Mouse (Mus musculus): ENCODE data around the gene Ube3c.

Ube3c gene

DNA sequence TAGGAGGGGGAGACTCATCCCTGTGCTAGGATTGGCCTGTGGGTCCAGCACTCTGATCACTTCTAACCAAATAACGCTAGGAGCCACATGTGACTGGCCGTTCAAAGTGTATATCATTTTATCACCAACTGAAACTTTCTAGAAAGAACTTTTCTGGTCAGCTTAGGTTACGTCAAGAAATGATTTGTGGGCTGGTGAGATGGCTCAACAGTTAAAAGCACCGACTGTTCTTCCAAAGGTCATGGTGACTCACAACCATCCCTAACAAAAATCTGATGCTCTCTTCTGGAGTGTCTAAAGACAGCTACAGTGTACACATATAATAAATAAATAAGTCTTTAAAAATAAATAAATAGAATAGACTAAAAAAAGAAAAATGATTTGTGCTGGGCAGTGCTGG is 103.5 kb downstream of the Ube3c start:
- DNase-seq (ENCODE audit: low read depth, low spot score), result no peak

GRCm38 (mm10) chr5:29674305-29674704 is 105.3 kb downstream of the Ube3c start:
- no peak for DNase-seq (ENCODE audit: low read depth, low spot score)

DNA sequence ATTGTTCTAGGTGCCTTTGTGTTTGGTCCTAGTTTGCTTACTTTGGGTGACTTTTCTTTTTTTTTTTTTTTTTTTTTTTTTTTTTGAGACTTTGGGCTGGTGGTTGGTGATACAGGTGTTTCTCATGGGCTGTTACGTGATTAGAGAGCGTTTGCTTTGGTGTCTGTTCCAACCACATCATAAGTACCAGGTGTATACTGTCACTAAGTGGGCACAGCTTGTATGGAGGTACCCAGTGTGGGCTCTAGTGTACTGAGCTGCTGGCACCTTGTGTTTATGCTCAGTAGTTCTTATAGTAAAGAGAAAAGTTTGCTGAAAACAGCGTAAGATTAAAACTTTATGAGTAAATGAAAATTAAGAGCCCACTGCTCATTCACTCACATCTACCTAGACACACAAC is 107.4 kb downstream of the Ube3c start:
- DNase-seq (ENCODE audit: low read depth, low spot score), result no peak

GRCm38 (mm10) chr5:29685085-29685484 is 116.0 kb downstream of the Ube3c start:
- no peak for DNase-seq (ENCODE audit: low read depth, low spot score)

DNA sequence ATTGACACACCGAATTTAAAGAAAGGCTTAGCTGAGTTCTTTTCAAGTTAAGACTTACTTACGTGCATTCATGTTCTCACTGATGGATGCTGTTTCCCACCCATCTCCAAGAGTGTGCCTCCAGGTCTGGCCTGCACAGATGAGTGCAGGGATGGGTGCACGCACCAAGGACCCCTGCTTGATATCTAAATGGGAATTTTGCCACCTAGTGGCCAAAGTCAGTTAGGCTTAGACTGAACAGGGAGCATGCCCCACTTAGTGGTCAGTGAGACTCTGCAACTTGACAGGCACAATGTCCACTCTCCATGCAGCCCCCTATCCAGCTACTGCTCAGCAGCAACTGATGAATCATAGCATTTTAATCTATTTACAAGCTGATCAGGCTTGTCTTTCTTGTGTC is 118.6 kb downstream of the Ube3c start:
- peak; percentile 66 for DNase-seq (ENCODE audit: low read depth, low spot score)

DNA sequence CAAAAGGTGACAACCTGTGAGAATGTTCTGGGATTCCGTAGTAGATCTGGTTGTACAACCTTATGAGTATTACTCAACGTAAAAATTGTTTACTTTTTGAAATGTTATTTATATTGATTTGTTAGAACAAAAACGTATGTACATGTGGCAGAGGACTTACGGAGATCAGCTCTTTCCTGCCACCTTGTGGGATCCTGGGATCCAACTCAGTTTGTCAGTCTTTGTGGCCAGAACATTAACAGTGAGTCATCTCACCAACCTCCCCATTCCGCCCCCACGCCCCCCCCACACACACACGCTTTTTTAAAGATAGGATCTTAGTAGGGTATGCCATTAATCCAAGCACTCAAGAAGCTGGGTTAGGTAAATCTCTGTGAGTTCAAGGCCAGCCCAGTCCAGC is 119.3 kb downstream of the Ube3c start:
- no peak for DNase-seq (ENCODE audit: low read depth, low spot score)

GRCm38 (mm10) chr5:29698493-29698892 is 129.5 kb downstream of the Ube3c start:
- DNase-seq (ENCODE audit: low read depth, low spot score), result no peak

GRCm38 (mm10) chr5:29699520-29700202 is 130.6 kb downstream of the Ube3c start:
- DNase-seq (ENCODE audit: low read depth, low spot score), result no peak

GRCm38 (mm10) chr5:29707241-29707640 is 138.2 kb downstream of the Ube3c start:
- DNase-seq (ENCODE audit: low read depth, low spot score), result no peak

DNA sequence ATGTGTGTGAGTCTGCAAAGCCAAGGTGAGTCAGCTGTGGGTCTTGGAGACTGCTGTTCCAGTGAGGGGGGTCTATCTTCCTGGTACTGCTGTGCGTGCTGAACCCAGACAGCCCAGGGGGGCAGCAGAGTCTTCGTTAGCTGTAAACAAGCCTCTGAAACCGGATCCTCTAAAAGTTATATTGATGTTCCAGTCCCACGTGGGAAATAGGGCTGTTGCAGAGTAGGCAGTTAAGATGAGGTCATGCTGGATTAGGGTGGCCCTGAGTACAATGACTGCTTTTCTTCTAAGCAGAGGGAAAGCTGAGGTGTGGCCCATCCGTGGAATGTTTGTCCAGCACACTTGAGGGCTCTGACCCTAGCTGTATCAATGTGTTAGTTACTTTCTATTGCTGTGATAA is 139.2 kb downstream of the Ube3c start:
- peak; percentile 44 for DNase-seq (ENCODE audit: low read depth, low spot score)

- no peak for DNase-seq (ENCODE audit: low read depth, low spot score)
Measured at GRCm38 (mm10) chr5:29711631-29712030, 142.6 kb downstream of the Ube3c start.

- DNase-seq (ENCODE audit: low read depth, low spot score), result no peak
Measured at GRCm38 (mm10) chr5:29712906-29713305, 143.9 kb downstream of the Ube3c start.

GRCm38 (mm10) chr5:29721159-29721558 is 152.1 kb downstream of the Ube3c start:
- DNase-seq (ENCODE audit: low read depth, low spot score), result no peak

DNA sequence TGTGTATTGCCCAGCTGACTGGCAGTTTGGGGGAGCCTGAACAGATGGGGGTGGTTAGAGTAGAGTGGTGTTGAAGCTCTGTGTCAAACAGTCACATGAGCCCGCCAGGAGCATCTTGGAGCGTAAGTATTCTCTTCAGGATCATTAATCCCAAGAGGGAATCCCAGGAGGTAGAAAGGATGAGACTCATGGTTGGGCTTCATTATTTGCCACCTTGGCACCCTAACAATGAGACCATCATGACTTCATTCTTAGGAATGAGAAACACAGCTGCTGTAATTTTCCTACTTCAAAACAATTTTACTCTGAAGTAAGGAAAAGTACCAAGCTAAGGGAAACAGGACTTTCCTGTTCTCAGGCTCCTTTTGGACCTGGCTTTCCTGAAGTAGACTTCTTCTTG is 156.3 kb downstream of the Ube3c start:
- no peak for DNase-seq (ENCODE audit: low read depth, low spot score)
